8 mouse cellular contexts compared by ENCODE assay signal in genomic region chr3:87525837-87526570, GRCm38 (mm10). TPM values are rescaled to one million over a fixed set of nuclear protein-coding genes. Genes with fewer than 3 reads are reported as not detected.
DNase-seq lines count a peak whose midpoint lies in the region; ATAC-seq and TF ChIP-seq lines count a peak whose summit lies in the region.

No protein-coding gene starts in this region.

- H3K27ac ChIP-seq in MEL (ENCODE audit: control insufficient read depth, low read depth, low read length) = no peak overlapping the region; the same call in 1 of the 2 replicates
- H3K27ac ChIP-seq in forebrain, embryonic 13.5 days = peak overlapping the region; percentile 72

- H3K9ac ChIP-seq in MEL (ENCODE audit: control insufficient read depth, low read depth, low read length, poor library complexity, severe bottlenecking) = peak overlapping the region; percentile 88
- peak overlapping the region; percentile 99 for H3K9ac ChIP-seq in forebrain, embryonic 13.5 days

- no peak for TF ChIP-seq POLR2A in MEL (IDR thresholded peaks at IDR 0.05; ENCODE audit: control insufficient read depth in 1 of 2, insufficient read depth in 1 of 2, low read depth in 1 of 2, low read length in 2 of 2, poor library complexity in 1 of 2)

- peaks cover 11% of the 10 kb centered on the region for H3K79me2 ChIP-seq in MEL (ENCODE audit: control insufficient read depth, insufficient read depth, low read length, poor library complexity)

- TF ChIP-seq RAD21 in MEL (IDR thresholded peaks at IDR 0.05; ENCODE audit: low read depth, low read length) = no peak

- no peaks in the 10 kb centered on the region for H3K9me3 ChIP-seq in MEL (replicated peaks; ENCODE audit: insufficient read depth, low read length)
- no peaks in the 10 kb centered on the region for H3K9me3 ChIP-seq in forebrain, embryonic 13.5 days (replicated peaks)

- 7% methylated on average over 27 of the region's 27 CpGs for WGBS in forebrain, embryonic 13.5 days

- H3K4me1 ChIP-seq in MEL (ENCODE audit: control insufficient read depth in 1 of 2, insufficient read depth in 2 of 2, low read length in 2 of 2) = peaks cover 2 to 10% of the 10 kb centered on the region in 2 experiments; a peak in 3 of 4 replicates
- H3K4me1 ChIP-seq in forebrain, embryonic 13.5 days = peaks cover 17% of the 10 kb centered on the region

- no peak for TF ChIP-seq CTCF in MEL (IDR thresholded peaks at IDR 0.05 in 2 of 3, conservative IDR thresholded peaks at IDR 0.05 in 1 of 3; ENCODE audit: control insufficient read depth in 1 of 3, insufficient read depth in 1 of 3, low read depth in 2 of 3, low read length in 3 of 3, poor library complexity in 1 of 3, severe bottlenecking in 1 of 3)

- H3K36me3 ChIP-seq in MEL (ENCODE audit: control insufficient read depth in 1 of 2, insufficient read depth in 2 of 2, low read length in 2 of 2) = peaks cover 3 to 9% of the 10 kb centered on the region in 2 experiments; a peak in 3 of 4 replicates
- H3K36me3 ChIP-seq in forebrain, embryonic 13.5 days (ENCODE audit: poor library complexity, severe bottlenecking) = peaks cover 35% of the 10 kb centered on the region

- peak overlapping the region; percentile 71 to 90 for H3K4me3 ChIP-seq in MEL (ENCODE audit: control insufficient read depth in 1 of 2, insufficient read depth in 1 of 2, low read depth in 2 of 2, low read length in 2 of 2)
- H3K4me3 ChIP-seq in forebrain, embryonic 13.5 days = peak overlapping the region; percentile 97

- ATAC-seq in forebrain, embryonic 13.5 days = peak; percentile 73

- H3K27me3 ChIP-seq in MEL (ENCODE audit: control insufficient read depth in 1 of 2, insufficient read depth in 2 of 2, low read length in 2 of 2) = peaks cover 0 to 2% of the 10 kb centered on the region in 2 experiments
- no peaks in the 10 kb centered on the region for H3K27me3 ChIP-seq in forebrain, embryonic 13.5 days

- peak overlapping the region; percentile 89 for H3K4me2 ChIP-seq in forebrain, embryonic 13.5 days

- no peak for TF ChIP-seq EP300 in MEL (IDR thresholded peaks at IDR 0.05; ENCODE audit: low read depth in 1 of 2, low read length in 2 of 2)

- DNase-seq in adrenal gland, postnatal 10 days = peak; percentile 54
- DNase-seq in adrenal gland, postnatal 4 days (ENCODE audit: low spot score in 2 of 2) = no peak
- peak; percentile 50 for DNase-seq in MEL (ENCODE audit: low read depth, low spot score)
- DNase-seq in kidney, adult 9 months = peak; percentile 37
- peak; percentile 41 for DNase-seq in lung, postnatal 36 days
- no peak for DNase-seq in urinary bladder, postnatal 10 days (ENCODE audit: low spot score)
- no peak for DNase-seq in embryo, embryonic 10 days (ENCODE audit: low spot score)

TF ChIP-seq in MEL, 35 proteins besides CTCF, POLR2A, EP300 and RAD21:
- TF ChIP-seq ZC3H11A (IDR thresholded peaks at IDR 0.05; ENCODE audit: low read depth, low read length) (no peak), MYC (IDR thresholded peaks at IDR 0.05; ENCODE audit: low read depth, low read length) (no peak), SIN3A (IDR thresholded peaks at IDR 0.05; ENCODE audit: low read length) (peak; percentile 7; the same call in 1 of the 2 replicates), HCFC1 (IDR thresholded peaks at IDR 0.05; ENCODE audit: low read depth, low read length) (no peak)
TF ChIP-seq in MEL: peak in this region for 1.

RNA-seq across cellular contexts. Expression of gene Etv3, which starts 0.8 kb away (rescaled TPM):
- total RNA-seq in adrenal gland, postnatal 10 days (2021) = 10 to 100 TPM; 27.4 to 28.4 TPM
- 10 to 100 TPM; 26.2 TPM for total RNA-seq in adrenal gland, postnatal 4 days (2021)
- 5.8 and 7.4 TPM in 2 replicates for total RNA-seq in MEL (2012; rRNA removed)
- 10 to 100 TPM in 1 of 2 experiments, not detected in 1; 10.4 TPM for polyA plus RNA-seq in MEL (2012; ENCODE audit: insufficient read depth in 1 of 2, insufficient read length in 2 of 2, low read depth in 1 of 2, low replicate concordance in 2 of 2, missing spikeins in 1 of 2)
- polyA plus RNA-seq in forebrain, embryonic 13.5 days (2015; fragmentation: Nextera tagmentation; extraction: Ambion mirVana) = 10.6 and 11.8 TPM in 2 replicates

Comparison
In these comparisons a context has a peak if more than half of its experiments do, and no peak if none do; other contexts are left out.
1. DNase-seq: peak in adrenal gland, postnatal 10 days (single experiment), MEL (single experiment), kidney, adult 9 months (single experiment) and lung, postnatal 36 days (single experiment); none in adrenal gland, postnatal 4 days (0 of 2), urinary bladder, postnatal 10 days (single experiment) and embryo, embryonic 10 days (single experiment).